Mouse (Mus musculus) lung, adult 2 months (tissue): ENCODE results near the gene B4galt2. TPM values are rescaled to one million over a fixed set of nuclear protein-coding genes. Genes with fewer than 3 reads are reported as not detected.

ENCODE experiments used
- DNase-seq: peaks from one replicate; pipeline ENCODE4 v3.0.0; 2022
- H3K4me1 ChIP-seq: fragments of 200-500 bp; 2 replicates; pipeline ENCODE4 v1.6.1; 2011; ENCODE audit warnings: low read length; ENCODE audit not compliant: control insufficient read depth, insufficient read depth
- H3K4me3 ChIP-seq: fragments of 200-500 bp; replicated peaks from 2 replicates; pipeline ENCODE3; 2011; ENCODE audit warnings: low read depth, mild to moderate bottlenecking, control low read depth, low read length; ENCODE audit errors: extremely low read depth
- CTCF ChIP-seq: fragments of 200-500 bp; IDR thresholded peaks from 2 replicates; pipeline ENCODE4 v1.5.1; 2011; ENCODE audit warnings: mild to moderate bottlenecking, low read length, control low read depth; ENCODE audit not compliant: insufficient read depth
- POLR2A ChIP-seq: fragments of 200-500 bp; IDR thresholded peaks from 2 replicates; pipeline ENCODE4 v1.6.1; 2011; ENCODE audit warnings: low read depth, mild to moderate bottlenecking, control low read depth, low read length, borderline replicate concordance; ENCODE audit errors: extremely low read depth
- WGBS: fragments of 180-500 bp; shearing (Covaris S2); methylation state at CpG from one replicate; pipeline ENCODE4 v1.1.7; 2018; 5-methylcytosine and 5-hydroxymethylcytosine counted together
- polyA plus RNA-seq: library from polyadenylated mRNA; depleted of rRNA; stranded (reverse); fragments of >200 nt; gene quantifications from 2 replicates; pipeline ENCODE4 v1.2.3, GENCODE M21; 2012

Gene B4galt2
- polyA plus RNA-seq, 1 experiment = 23.4 TPM

GRCm38 (mm10) chr4:117918261-117918660 lies 35.0 kb upstream of the B4galt2 start:
- TF ChIP-seq POLR2A (no peak), CTCF (no peak)
- 53% methylated on average over 3 of the region's 3 CpGs for WGBS
- DNase-seq = no peak
- Histone ChIP-seq H3K4me1 (peaks cover 5% of the 10 kb centered on the region; the same call in 1 of the 2 replicates), H3K4me3 (no peak overlapping the region)

- H3K4me1 ChIP-seq = peaks cover 8% of the 10 kb centered on the region; the same call in 1 of the 2 replicates
- WGBS = 87% methylated on average over 4 of the region's 4 CpGs
- TF ChIP-seq POLR2A = no peak
- no peak overlapping the region for H3K4me3 ChIP-seq
- DNase-seq = no peak
Observed at GRCm38 (mm10) chr4:117917847-117918246, 34.6 kb upstream of the B4galt2 start.

GRCm38 (mm10) chr4:117917402-117917801 lies 34.1 kb upstream of the B4galt2 start:
- 81% methylated on average over 4 of the region's 4 CpGs for WGBS
- TF ChIP-seq CTCF (no peak), POLR2A (no peak)
- Histone ChIP-seq H3K4me1 (peaks cover 9% of the 10 kb centered on the region; the same call in 1 of the 2 replicates), H3K4me3 (no peak overlapping the region)
- DNase-seq = no peak

- TF ChIP-seq POLR2A (no peak), CTCF (no peak)
- WGBS = 51% methylated on average over 5 of the region's 5 CpGs
- DNase-seq = no peak
- H3K4me1 ChIP-seq = peaks cover 9% of the 10 kb centered on the region; the same call in 1 of the 2 replicates
- H3K4me3 ChIP-seq = no peak overlapping the region
Observed at GRCm38 (mm10) chr4:117916386-117916785, 33.1 kb upstream of the B4galt2 start.

GRCm38 (mm10) chr4:117915489-117916105 lies 32.3 kb upstream of the B4galt2 start:
- TF ChIP-seq POLR2A (no peak), CTCF (no peak)
- Histone ChIP-seq H3K4me3 (peak overlapping the region; percentile 96), H3K4me1 (peaks cover 9% of the 10 kb centered on the region; the same call in 1 of the 2 replicates)
- 2% methylated on average over 19 of the region's 19 CpGs for WGBS
- no peak for DNase-seq

GRCm38 (mm10) chr4:117914591-117915442 lies 31.5 kb upstream of the B4galt2 start, which contains the start of gene Ipo13:
TSS of gene Ipo13 (minus strand) at chr4:117914999.
- peak; percentile 97 for DNase-seq

GRCm38 (mm10) chr4:117914031-117914430 lies 30.7 kb upstream of the B4galt2 start:
- TF ChIP-seq CTCF = no peak
- no peak for TF ChIP-seq POLR2A
- H3K4me1 ChIP-seq = peaks cover 11% of the 10 kb centered on the region
- DNase-seq = no peak
- H3K4me3 ChIP-seq = peak overlapping the region; percentile 96
- WGBS = 11% methylated on average over 8 of the region's 8 CpGs

More at GRCm38 (mm10) chr4:117914591-117915442, 31.5 kb upstream of the B4galt2 start, which contains the start of gene Ipo13:
- peak within 1 kb of the TSS; percentile 96 for H3K4me3 ChIP-seq
- WGBS = under 1% methylated on average over 61 of the region's 61 CpGs
- peaks cover 9% of the 10 kb centered on the region; the same call in 1 of the 2 replicates for H3K4me1 ChIP-seq
- TF ChIP-seq POLR2A (peak; percentile 88), CTCF (no peak)

- peak overlapping the region; percentile 22 for H3K4me3 ChIP-seq
- peaks cover 15% of the 10 kb centered on the region for H3K4me1 ChIP-seq
- no peak for TF ChIP-seq POLR2A
- TF ChIP-seq CTCF = no peak
- DNase-seq = peak; percentile 63
- 40% methylated on average over 3 of the region's 3 CpGs for WGBS
Observed at GRCm38 (mm10) chr4:117913421-117913820, 30.1 kb upstream of the B4galt2 start.

GRCm38 (mm10) chr4:117912685-117913273 lies 29.5 kb upstream of the B4galt2 start:
- Histone ChIP-seq H3K4me3 (no peak overlapping the region), H3K4me1 (peaks cover 15% of the 10 kb centered on the region)
- TF ChIP-seq CTCF (no peak), POLR2A (no peak)
- WGBS = 65% methylated on average over 7 of the region's 7 CpGs
- DNase-seq = no peak
